Mouse (Mus musculus): ENCODE measurements at regions not wholly inside any gene's neighbourhood (a gene's known extent, or its start where the extent isn't known, plus 50 kb on each side); places are given as distances from the start of the nearest gene placed in this dataset.

DNA sequence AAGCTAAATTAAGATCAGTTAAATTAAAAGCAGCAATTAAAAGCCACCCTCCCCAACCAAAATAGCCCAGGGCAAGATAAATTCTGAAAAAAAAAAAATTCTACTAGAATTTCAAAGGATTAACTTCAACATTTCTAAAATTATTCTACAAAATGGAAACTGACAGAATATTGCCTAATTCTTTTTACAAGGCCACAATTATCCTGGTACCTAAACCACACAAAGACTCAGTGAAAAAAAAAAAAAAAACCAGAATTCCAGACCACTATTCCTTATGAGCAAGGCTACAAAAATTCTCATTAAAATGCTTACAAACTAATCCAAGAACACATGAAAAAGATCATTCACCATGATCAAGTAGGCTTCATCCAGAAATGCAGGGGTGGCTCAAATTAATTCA is 174.5 kb upstream of the Car8 start:
- TF ChIP-seq MAX (IDR thresholded peaks at IDR 0.05; ENCODE audit: low read length) (no peak), CHD2 (IDR thresholded peaks at IDR 0.05; ENCODE audit: low read length) (no peak), USF2 (IDR thresholded peaks at IDR 0.05; ENCODE audit: borderline replicate concordance in 1 of 2, insufficient read depth in 1 of 2, low read depth in 1 of 2, low read length in 2 of 2) (no peak), CTCF (IDR thresholded peaks at IDR 0.05 in 2 of 3, conservative IDR thresholded peaks at IDR 0.05 in 1 of 3; ENCODE audit: control insufficient read depth in 1 of 3, insufficient read depth in 1 of 3, low read depth in 2 of 3, low read length in 3 of 3, poor library complexity in 1 of 3, severe bottlenecking in 1 of 3) (no peak), POLR2A (IDR thresholded peaks at IDR 0.05; ENCODE audit: control insufficient read depth in 1 of 2, insufficient read depth in 1 of 2, low read depth in 1 of 2, low read length in 2 of 2, poor library complexity in 1 of 2) (no peak)

Measured in MEL (cell line).